11 mouse cellular contexts compared by ENCODE assay signal in the genomic region with DNA sequence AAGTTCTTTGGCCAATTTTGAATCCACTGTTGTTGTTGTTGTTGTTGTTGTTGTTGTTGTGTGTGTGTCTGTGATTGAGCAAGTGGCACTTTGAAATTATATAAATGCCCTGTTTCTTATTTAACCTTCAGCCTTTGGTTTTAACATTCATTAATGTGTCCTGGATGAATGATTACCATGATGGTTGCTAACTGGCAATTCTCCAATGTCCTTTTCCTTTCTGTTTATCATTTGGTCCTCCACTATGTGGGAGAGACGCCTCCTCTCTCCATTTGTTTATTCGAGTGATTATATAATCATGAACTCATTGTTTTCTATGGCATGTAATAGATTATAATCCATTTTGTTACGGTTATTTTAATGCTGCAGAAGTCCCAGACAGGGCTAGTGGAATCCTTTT. TPM values are rescaled to one million over a fixed set of nuclear protein-coding genes. Genes with fewer than 3 reads are reported as not detected.
"Had no signal": no experiment of that assay in that cellular context is flagged by ENCODE, and none has a peak within 500 bp of the region (broad histone marks: within the 10 kb centered on the region; RNA-seq: fewer than 3 reads in every experiment).

No protein-coding gene starts in this region.

- H3K9me3 ChIP-seq: limb, embryonic 10.5 days; midbrain, embryonic 13.5 days; stomach, embryonic 15.5 days had no signal

- H3K27ac ChIP-seq: hindbrain, embryonic 14.5 days; limb, embryonic 10.5 days; liver, embryonic 14.5 days; midbrain, embryonic 13.5 days; stomach, embryonic 15.5 days had no signal

- H3K36me3 ChIP-seq: limb, embryonic 10.5 days; midbrain, embryonic 13.5 days; stomach, embryonic 15.5 days had no signal

- H3K4me3 ChIP-seq: limb, embryonic 10.5 days; midbrain, embryonic 13.5 days; stomach, embryonic 15.5 days had no signal

- H3K27me3 ChIP-seq: midbrain, embryonic 13.5 days; stomach, embryonic 15.5 days had no signal

- H3K4me1 ChIP-seq: midbrain, embryonic 13.5 days; stomach, embryonic 15.5 days had no signal

- H3K4me2 ChIP-seq: hindbrain, embryonic 14.5 days; midbrain, embryonic 13.5 days; stomach, embryonic 15.5 days had no signal

- H3K9ac ChIP-seq: hindbrain, embryonic 14.5 days; liver, embryonic 14.5 days; midbrain, embryonic 13.5 days; stomach, embryonic 15.5 days had no signal

- DNase-seq: lung, postnatal 14 days; right cerebral cortex, postnatal 14 days; thymus, adult 2 months; thymus, postnatal 25 days had no signal

- ATAC-seq: intestine, postnatal 0 days; midbrain, embryonic 13.5 days had no signal

RNA-seq across cellular contexts. Expression of gene Hsd11b1, which starts 33.3 kb away (rescaled TPM):
- polyA plus RNA-seq: hindbrain, embryonic 14.5 days; limb, embryonic 10.5 days; midbrain, embryonic 13.5 days; neural tube, embryonic 14.5 days had no signal
